Mouse (Mus musculus): ENCODE results near the gene Gpr88. TPM values are rescaled to one million over a fixed set of nuclear protein-coding genes. Genes with fewer than 3 reads are reported as not detected.

The Gpr88 gene
- not detected for polyA plus RNA-seq (2012; fragmentation: generic; extraction: Trizol)

- Histone ChIP-seq H3K36me3 (ENCODE audit: control insufficient read depth, insufficient read depth) (no peaks in the 10 kb centered on the region), H3K79me2 (ENCODE audit: control insufficient read depth, insufficient read depth) (no peaks in the 10 kb centered on the region), H3K4me2 (ENCODE audit: low read depth) (peak within 1 kb of the TSS; percentile 62), H3K27me3 (ENCODE audit: control insufficient read depth, insufficient read depth, insufficient read length) (peaks cover 17% of the 10 kb centered on the region), H3ac (ENCODE audit: control insufficient read depth, insufficient read length) (no peak within 1 kb of the TSS), H3K4me3 (no peak within 1 kb of the TSS)
- TF ChIP-seq MAX (IDR thresholded peaks at IDR 0.05; ENCODE audit: low read depth) (no peak), POLR2AphosphoS2 (IDR thresholded peaks at IDR 0.05; ENCODE audit: insufficient read length, low read depth) (no peak), POLR2A (IDR thresholded peaks at IDR 0.05; ENCODE audit: insufficient read length, low read depth) (no peak), MYOD1 (IDR thresholded peaks at IDR 0.05; ENCODE audit: control insufficient read depth in 1 of 3, insufficient read length in 2 of 3, low read depth in 2 of 3) (no peak), MYOG (IDR thresholded peaks at IDR 0.05; ENCODE audit: control insufficient read depth in 1 of 3, insufficient read depth in 1 of 3, insufficient read length in 2 of 3, low read depth in 2 of 3) (no peak), REST (IDR thresholded peaks at IDR 0.05; ENCODE audit: insufficient read depth, insufficient read length) (no peak), SRF (IDR thresholded peaks at IDR 0.05; ENCODE audit: control insufficient read depth, insufficient read length, low read depth) (no peak), TCF3 (IDR thresholded peaks at IDR 0.05; ENCODE audit: insufficient read length, low read depth) (no peak), E2F4 (IDR thresholded peaks at IDR 0.05; ENCODE audit: insufficient read depth) (no peak), CEBPB (IDR thresholded peaks at IDR 0.05; ENCODE audit: insufficient read depth, poor library complexity, severe bottlenecking) (no peak), TCF12 (IDR thresholded peaks at IDR 0.05; ENCODE audit: insufficient read depth, poor library complexity, severe bottlenecking) (no peak), USF1 (IDR thresholded peaks at IDR 0.05; ENCODE audit: low read depth) (no peak)
Measured at GRCm38 (mm10) chr3:116253077-116253531, at the start of gene Gpr88. TSS of gene Gpr88 (minus strand) at chr3:116253503.

GRCm38 (mm10) chr3:116302581-116302980 is 49.3 kb upstream of the Gpr88 start:
- TF ChIP-seq TCF12 (IDR thresholded peaks at IDR 0.05; ENCODE audit: insufficient read depth, poor library complexity, severe bottlenecking) (no peak), MYOG (IDR thresholded peaks at IDR 0.05; ENCODE audit: control insufficient read depth in 1 of 3, insufficient read depth in 1 of 3, insufficient read length in 2 of 3, low read depth in 2 of 3) (no peak), REST (IDR thresholded peaks at IDR 0.05; ENCODE audit: insufficient read depth, insufficient read length) (no peak), TCF3 (IDR thresholded peaks at IDR 0.05; ENCODE audit: insufficient read length, low read depth) (no peak), SRF (IDR thresholded peaks at IDR 0.05; ENCODE audit: control insufficient read depth, insufficient read length, low read depth) (no peak), POLR2AphosphoS2 (IDR thresholded peaks at IDR 0.05; ENCODE audit: insufficient read length, low read depth) (no peak), E2F4 (IDR thresholded peaks at IDR 0.05; ENCODE audit: insufficient read depth) (no peak), MYOD1 (IDR thresholded peaks at IDR 0.05; ENCODE audit: control insufficient read depth in 1 of 3, insufficient read length in 2 of 3, low read depth in 2 of 3) (no peak), MAX (IDR thresholded peaks at IDR 0.05; ENCODE audit: low read depth) (no peak), CEBPB (IDR thresholded peaks at IDR 0.05; ENCODE audit: insufficient read depth, poor library complexity, severe bottlenecking) (no peak), USF1 (IDR thresholded peaks at IDR 0.05; ENCODE audit: low read depth) (no peak), POLR2A (IDR thresholded peaks at IDR 0.05; ENCODE audit: insufficient read length, low read depth) (no peak)
- Histone ChIP-seq H3K79me2 (ENCODE audit: control insufficient read depth, insufficient read depth) (no peaks in the 10 kb centered on the region), H3K4me3 (no peak overlapping the region), H3ac (ENCODE audit: control insufficient read depth, insufficient read length) (no peak overlapping the region), H3K4me2 (ENCODE audit: low read depth) (no peak overlapping the region), H3K36me3 (ENCODE audit: control insufficient read depth, insufficient read depth) (peaks cover 3% of the 10 kb centered on the region), H3K27me3 (ENCODE audit: control insufficient read depth, insufficient read depth, insufficient read length) (no peaks in the 10 kb centered on the region)

- H3K79me2 ChIP-seq (ENCODE audit: control insufficient read depth, insufficient read depth), result no peaks in the 10 kb centered on the region
- H3K4me2 ChIP-seq (ENCODE audit: low read depth), result no peak overlapping the region
- H3K36me3 ChIP-seq (ENCODE audit: control insufficient read depth, insufficient read depth), result peaks cover 3% of the 10 kb centered on the region
- H3K27me3 ChIP-seq (ENCODE audit: control insufficient read depth, insufficient read depth, insufficient read length), result no peaks in the 10 kb centered on the region
- TF ChIP-seq MYOG (IDR thresholded peaks at IDR 0.05; ENCODE audit: control insufficient read depth in 1 of 3, insufficient read depth in 1 of 3, insufficient read length in 2 of 3, low read depth in 2 of 3), result no peak
- no peak for TF ChIP-seq POLR2AphosphoS2 (IDR thresholded peaks at IDR 0.05; ENCODE audit: insufficient read length, low read depth)
- no peak for TF ChIP-seq SRF (IDR thresholded peaks at IDR 0.05; ENCODE audit: control insufficient read depth, insufficient read length, low read depth)
- TF ChIP-seq USF1 (IDR thresholded peaks at IDR 0.05; ENCODE audit: low read depth), result no peak
- TF ChIP-seq TCF12 (IDR thresholded peaks at IDR 0.05; ENCODE audit: insufficient read depth, poor library complexity, severe bottlenecking), result no peak
- TF ChIP-seq E2F4 (IDR thresholded peaks at IDR 0.05; ENCODE audit: insufficient read depth), result no peak
- TF ChIP-seq REST (IDR thresholded peaks at IDR 0.05; ENCODE audit: insufficient read depth, insufficient read length), result no peak
- TF ChIP-seq MYOD1 (IDR thresholded peaks at IDR 0.05; ENCODE audit: control insufficient read depth in 1 of 3, insufficient read length in 2 of 3, low read depth in 2 of 3), result no peak
- TF ChIP-seq TCF3 (IDR thresholded peaks at IDR 0.05; ENCODE audit: insufficient read length, low read depth), result no peak
- no peak for TF ChIP-seq MAX (IDR thresholded peaks at IDR 0.05; ENCODE audit: low read depth)
- no peak for TF ChIP-seq CEBPB (IDR thresholded peaks at IDR 0.05; ENCODE audit: insufficient read depth, poor library complexity, severe bottlenecking)
- no peak for TF ChIP-seq POLR2A (IDR thresholded peaks at IDR 0.05; ENCODE audit: insufficient read length, low read depth)
- H3K4me3 ChIP-seq, result no peak overlapping the region
- no peak overlapping the region for H3ac ChIP-seq (ENCODE audit: control insufficient read depth, insufficient read length)
Measured at GRCm38 (mm10) chr3:116301754-116302153, 48.5 kb upstream of the Gpr88 start.

GRCm38 (mm10) chr3:116298727-116299126 is 45.4 kb upstream of the Gpr88 start:
- Histone ChIP-seq H3K27me3 (ENCODE audit: control insufficient read depth, insufficient read depth, insufficient read length) (no peaks in the 10 kb centered on the region), H3K4me3 (no peak overlapping the region), H3ac (ENCODE audit: control insufficient read depth, insufficient read length) (no peak overlapping the region), H3K36me3 (ENCODE audit: control insufficient read depth, insufficient read depth) (peaks cover 3% of the 10 kb centered on the region), H3K79me2 (ENCODE audit: control insufficient read depth, insufficient read depth) (no peaks in the 10 kb centered on the region), H3K4me2 (ENCODE audit: low read depth) (no peak overlapping the region)
- no peak for TF ChIP-seq E2F4 (IDR thresholded peaks at IDR 0.05; ENCODE audit: insufficient read depth)
- no peak for TF ChIP-seq MAX (IDR thresholded peaks at IDR 0.05; ENCODE audit: low read depth)
- TF ChIP-seq TCF12 (IDR thresholded peaks at IDR 0.05; ENCODE audit: insufficient read depth, poor library complexity, severe bottlenecking), result no peak
- no peak for TF ChIP-seq USF1 (IDR thresholded peaks at IDR 0.05; ENCODE audit: low read depth)
- no peak for TF ChIP-seq CEBPB (IDR thresholded peaks at IDR 0.05; ENCODE audit: insufficient read depth, poor library complexity, severe bottlenecking)
